Mouse (Mus musculus): Measurements from ENCODE around the gene Tmem258.

DNA sequence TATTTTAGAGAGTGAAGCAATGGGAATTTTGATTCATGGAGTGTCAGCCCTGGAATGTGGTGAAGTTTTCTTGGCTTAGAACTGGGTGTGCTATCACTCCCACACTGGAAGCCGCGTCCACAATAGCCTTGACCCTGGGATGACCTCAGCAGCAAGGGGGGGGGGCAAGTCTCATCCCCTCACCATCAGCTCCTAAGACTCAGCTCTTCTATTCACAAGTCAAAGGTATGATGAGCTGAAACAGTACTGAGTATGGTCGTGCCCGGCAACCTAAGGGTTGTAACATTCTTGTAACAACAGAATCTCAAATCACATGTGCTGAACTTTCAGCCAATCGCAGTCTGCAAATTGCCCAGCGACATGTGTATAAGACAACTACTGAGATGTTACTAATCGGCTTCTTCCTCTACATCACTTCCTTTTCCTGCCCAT, 26.9 kb upstream of the Tmem258 start:
- TF ChIP-seq CTCF (IDR thresholded peaks at IDR 0.05 in 2 of 3, conservative IDR thresholded peaks at IDR 0.05 in 1 of 3; ENCODE audit: control insufficient read depth in 1 of 3, insufficient read depth in 1 of 3, low read depth in 2 of 3, low read length in 3 of 3, poor library complexity in 1 of 3, severe bottlenecking in 1 of 3) (no peak), POLR2A (IDR thresholded peaks at IDR 0.05; ENCODE audit: control insufficient read depth in 1 of 2, insufficient read depth in 1 of 2, low read depth in 1 of 2, low read length in 2 of 2, poor library complexity in 1 of 2) (no peak), ETS1 (IDR thresholded peaks at IDR 0.05; ENCODE audit: low read depth, low read length) (no peak), EP300 (IDR thresholded peaks at IDR 0.05; ENCODE audit: low read depth in 1 of 2, low read length in 2 of 2) (no peak), E2F4 (IDR thresholded peaks at IDR 0.05; ENCODE audit: borderline replicate concordance, low read depth, low read length) (no peak), MAZ (IDR thresholded peaks at IDR 0.05; ENCODE audit: low read depth, low read length) (no peak), GATA1 (IDR thresholded peaks at IDR 0.05; ENCODE audit: low read depth, low read length) (no peak), ZC3H11A (IDR thresholded peaks at IDR 0.05; ENCODE audit: low read depth, low read length) (no peak), TAL1 (IDR thresholded peaks at IDR 0.05; ENCODE audit: low read length) (no peak), ZNF384 (IDR thresholded peaks at IDR 0.05; ENCODE audit: low read depth, low read length) (no peak), KAT2A (conservative IDR thresholded peaks at IDR 0.05; ENCODE audit: low read depth, low read length) (no peak), MEF2A (IDR thresholded peaks at IDR 0.05; ENCODE audit: extremely low read depth, insufficient replicate concordance, low read depth, low read length, poor library complexity, severe bottlenecking) (no peak), RAD21 (IDR thresholded peaks at IDR 0.05; ENCODE audit: low read depth, low read length) (no peak)
